Mouse (Mus musculus) testis, adult 2 months (tissue): ENCODE measurements around the gene Thada.

ENCODE experiments used
- CTCF ChIP-seq: fragments of 200-500 bp; IDR thresholded peaks from 2 replicates; pipeline ENCODE4 v1.5.1; 2012; ENCODE audit warnings: low read depth, mild to moderate bottlenecking, inconsistent platforms, low read length, moderate library complexity; ENCODE audit not compliant: control insufficient read depth, insufficient read depth, insufficient replicate concordance
- POLR2A ChIP-seq: fragments of 200-500 bp; IDR thresholded peaks from 2 replicates; pipeline ENCODE4 v1.6.1; 2012; ENCODE audit warnings: low read depth, mild to moderate bottlenecking, inconsistent platforms, low read length, moderate library complexity; ENCODE audit not compliant: control insufficient read depth

DNA sequence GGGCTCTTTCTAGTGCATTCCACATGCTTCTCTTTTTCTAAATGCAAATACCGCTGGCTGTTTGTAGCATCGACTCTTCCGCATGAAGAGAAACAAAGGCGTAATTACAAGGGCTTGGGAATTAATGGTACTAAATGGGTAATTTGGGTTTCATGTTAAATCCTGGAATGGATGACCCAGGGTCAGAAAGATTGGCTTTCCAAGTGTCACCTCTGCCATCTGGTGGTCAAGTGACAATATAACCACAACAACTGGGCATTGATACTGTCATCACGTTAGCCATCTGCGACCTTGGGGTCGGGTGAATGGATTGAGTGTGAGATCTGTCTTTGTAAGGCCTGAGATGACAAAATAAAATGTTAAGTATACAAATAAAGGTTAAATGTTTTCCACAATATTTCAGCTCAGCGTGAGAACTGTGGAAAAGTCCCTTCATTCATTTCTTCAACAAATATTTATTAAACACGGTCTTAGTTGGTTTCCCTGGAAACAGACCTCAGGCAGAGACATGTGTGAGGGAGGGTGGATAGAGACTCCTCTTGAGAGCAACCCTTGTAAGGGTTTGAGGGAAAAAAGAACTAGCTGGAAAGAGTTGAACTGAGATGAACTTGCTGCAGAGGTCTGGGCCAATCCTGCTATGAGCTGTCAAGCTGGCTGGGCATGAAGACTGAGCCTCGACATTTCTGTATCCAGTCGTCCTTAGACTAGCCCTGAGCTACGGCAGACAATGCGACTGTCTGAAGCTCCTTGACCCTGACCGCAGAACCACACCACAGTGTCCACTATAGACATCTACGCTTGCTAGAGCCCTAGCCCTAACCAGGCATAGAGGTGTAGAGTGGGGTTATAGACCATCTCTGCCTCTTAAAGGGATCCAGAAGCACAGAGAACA lies 14.7 kb upstream of the Thada start:
- TF ChIP-seq CTCF (no peak; the same call in 1 of the 2 replicates), POLR2A (no peak)
